Mouse (Mus musculus) frontal cortex, postnatal 25 days (tissue): ENCODE results near the gene Fbxw20.
"Not testable (repeated sequence)": the region's sequence is repeated elsewhere in the genome, so short reads cannot be mapped to it uniquely, and the experiment has no call there.

Source experiments
- DNase-seq, 2 experiments: peaks; one replicate each; pipeline ENCODE4 v3.0.0; 2022; ENCODE audit warnings: low spot score in 2 of 2

Fbxw20 gene

DNA sequence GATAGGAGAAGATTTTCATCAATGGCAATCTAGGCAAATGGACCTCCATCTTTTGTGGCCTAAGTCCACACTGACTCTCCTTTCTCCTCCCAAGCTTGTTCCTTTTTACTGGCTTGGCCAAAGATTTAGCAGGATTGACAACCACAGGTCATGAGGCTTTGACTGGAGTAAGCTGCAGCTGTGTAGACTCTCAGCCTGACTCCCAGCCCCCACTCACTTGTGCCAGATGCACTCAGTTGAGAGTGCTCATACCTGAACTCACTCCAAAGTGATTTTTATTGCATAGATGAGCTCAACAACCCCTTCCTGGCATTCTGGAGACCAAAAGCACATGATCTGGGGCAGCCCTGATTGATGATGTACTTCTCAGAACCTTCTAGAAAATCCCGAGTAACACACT is at the start of gene Fbxw20:
TSS of gene Fbxw20 (minus strand) at position 101 of the 400 bp plus-strand sequence.
- no peak for DNase-seq

DNA sequence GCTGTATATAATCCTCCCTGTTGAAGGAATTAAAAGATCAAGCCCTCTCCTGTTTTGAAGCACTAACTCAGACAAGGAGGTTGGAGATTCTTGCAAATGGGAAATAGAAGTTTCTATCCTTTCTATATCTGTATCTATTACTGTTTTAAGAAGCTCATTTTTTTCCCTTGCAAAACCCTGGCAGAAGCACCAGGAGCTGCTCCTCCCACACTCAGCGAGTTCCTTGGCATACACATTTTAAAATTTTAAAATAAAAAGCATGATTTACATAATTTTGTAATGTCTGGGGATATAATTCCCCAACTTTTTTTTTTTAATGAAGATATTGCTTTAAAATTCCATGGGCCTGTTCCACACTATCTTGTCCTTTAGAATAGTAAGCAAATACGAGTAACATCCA is 28.5 kb upstream of the Fbxw20 start:
- no peak for DNase-seq

DNA sequence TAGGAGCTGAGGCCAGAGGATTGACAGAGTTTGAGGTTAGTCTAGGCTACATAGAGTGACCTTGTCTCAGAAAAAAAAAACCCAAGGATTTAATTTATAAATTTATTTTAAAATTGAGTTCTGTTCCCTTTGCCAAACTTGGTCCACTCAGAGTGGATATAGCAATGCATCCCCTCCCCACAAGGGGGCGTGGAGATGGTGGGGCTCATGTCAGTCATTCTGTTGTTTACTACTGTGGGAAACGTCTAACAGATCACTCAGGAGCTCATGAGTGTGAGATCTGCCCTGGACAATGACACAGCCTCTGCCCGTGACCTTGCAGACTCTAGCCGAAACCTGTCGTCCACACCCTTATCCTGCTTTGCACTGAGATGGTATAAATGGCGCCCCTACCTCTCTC is 16.1 kb downstream of the Fbxw20 start:
- no peak for DNase-seq

DNA sequence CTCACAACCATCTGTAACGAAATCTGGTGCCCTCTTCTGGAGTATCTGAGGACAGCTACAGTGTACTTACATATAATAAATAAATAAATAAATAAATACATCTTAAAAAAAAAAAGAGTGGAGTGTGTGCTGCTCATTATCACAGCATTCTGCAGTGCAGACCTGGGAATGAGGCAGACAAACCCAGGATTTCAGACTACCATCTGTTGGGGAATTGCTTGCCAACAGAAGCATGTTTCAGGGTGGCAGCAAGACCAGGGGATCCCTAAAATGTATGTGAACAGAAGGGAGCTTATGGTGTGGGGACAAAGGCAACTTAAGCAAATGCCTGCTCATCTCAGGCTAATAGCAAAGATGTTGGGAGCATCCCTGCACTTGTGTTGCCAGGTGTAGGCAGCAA is 33.2 kb downstream of the Fbxw20 start:
- DNase-seq, result not testable (repeated sequence)

DNA sequence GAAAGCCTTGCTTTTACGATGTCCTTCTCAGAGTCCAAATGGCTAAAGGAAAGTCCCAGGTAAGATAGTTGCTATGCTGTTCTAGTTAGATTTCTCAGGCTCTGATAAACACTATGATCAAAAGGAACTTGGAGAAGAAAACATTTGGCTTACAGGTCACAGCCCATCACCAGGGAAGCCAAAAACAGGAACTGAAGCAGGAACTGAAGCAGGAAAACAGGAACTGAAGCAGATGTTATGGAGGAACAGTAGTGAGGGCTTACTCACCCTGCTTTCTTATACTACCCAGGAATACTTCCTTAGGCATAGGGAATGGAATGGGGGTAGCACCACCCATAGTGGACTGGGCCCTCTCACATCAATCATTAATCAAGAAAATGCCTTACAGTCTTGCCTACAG is 34.2 kb downstream of the Fbxw20 start:
- DNase-seq, result no peak

DNA sequence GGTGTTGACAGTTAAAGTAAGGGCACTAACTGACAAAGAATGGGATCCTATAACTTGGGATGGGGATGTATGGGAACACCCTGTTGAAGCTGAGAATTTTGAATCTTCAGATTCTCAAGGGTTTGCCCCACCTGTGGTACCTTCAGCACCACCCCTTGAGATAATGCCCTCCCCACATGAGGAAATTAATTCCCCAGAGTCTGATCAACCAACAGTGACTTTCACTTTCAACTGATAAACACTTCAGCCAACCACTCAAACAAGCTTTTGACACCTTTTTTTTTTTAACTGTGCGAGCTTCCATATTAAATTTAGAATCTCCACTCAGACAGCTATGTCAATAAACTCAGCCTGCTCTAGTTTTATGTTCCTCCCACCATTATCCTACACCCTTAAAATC is 35.2 kb downstream of the Fbxw20 start:
- DNase-seq, result no peak

DNA sequence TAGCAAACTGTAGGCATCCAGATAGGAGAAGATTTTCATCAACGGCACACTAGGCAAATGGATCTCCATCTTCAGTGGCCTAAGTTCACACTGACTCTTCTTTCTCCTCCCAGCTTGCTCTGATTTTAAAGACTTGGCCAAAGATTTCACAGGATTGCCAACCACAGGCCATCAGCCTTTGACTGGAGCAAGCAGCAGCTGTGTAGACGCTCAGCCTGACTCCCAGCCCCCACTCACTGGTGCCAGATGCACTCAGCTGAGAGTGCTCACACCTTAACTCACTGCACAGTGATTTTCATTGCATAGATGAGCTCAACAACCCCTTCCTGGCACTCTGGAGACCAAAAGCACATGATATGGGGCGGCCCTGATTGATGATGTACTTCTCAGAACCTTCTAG is 38.7 kb downstream of the Fbxw20 start, which contains the start of gene Fbxw13:
TSS of gene Fbxw13 (minus strand) at position 101 of the 400 bp plus-strand sequence.
- not testable (repeated sequence) for DNase-seq

DNA sequence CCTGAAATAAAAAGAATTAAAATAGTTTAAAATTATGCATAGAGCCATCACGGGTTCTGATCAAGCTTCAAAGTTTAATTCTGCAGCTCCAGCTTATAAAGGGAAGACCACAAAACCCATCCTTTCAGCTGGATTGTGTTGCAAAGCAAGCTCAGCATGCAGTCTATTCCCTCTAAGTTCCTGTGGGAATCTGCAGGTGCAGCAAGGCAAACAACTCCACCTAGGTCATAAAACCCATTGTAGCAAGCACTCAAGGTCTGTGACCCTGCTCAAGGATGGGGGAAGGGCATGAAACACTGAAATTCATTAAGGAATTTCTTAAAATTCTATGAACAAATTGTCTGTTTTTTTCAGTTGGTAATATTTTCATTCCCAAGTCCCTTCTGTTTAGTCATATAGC is 57.3 kb downstream of the Fbxw20 start:
- no peak for DNase-seq

DNA sequence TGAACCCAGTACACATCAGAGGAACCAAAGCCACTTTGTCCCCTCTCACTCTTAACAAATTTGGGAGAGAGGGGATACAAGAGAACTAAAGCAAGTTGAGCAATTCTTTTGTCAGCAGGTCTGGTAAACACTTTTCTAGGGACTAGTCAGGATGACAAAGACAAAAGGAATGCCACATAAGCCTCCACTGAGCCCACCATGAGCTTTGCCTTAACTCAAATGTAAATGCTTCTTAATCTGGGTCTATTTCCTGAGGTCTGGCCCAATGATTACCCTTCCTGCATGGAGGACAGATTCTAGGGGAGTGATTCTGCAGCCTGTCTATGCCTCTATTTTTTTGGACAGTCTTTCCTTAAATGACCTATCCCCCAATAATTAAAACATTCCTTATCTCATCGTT is 58.3 kb downstream of the Fbxw20 start:
- no peak for DNase-seq
